Mouse (Mus musculus): ENCODE measurements around the gene Fkbp14. TPM values are rescaled to one million over a fixed set of nuclear protein-coding genes. Genes with fewer than 3 reads are reported as not detected.

The Fkbp14 gene
- polyA plus RNA-seq, 1 experiment from 2014 or later = 33.1 TPM

- 46% methylated on average over 8 of the region's 8 CpGs for WGBS
- Histone ChIP-seq H3K27ac (ENCODE audit: low read length) (no peak overlapping the region), H3K4me2 (replicated peaks; ENCODE audit: low read depth, low read length) (peak overlapping the region; percentile 64), H3K4me3 (ENCODE audit: low read depth, low read length) (peak overlapping the region; percentile 61), H3K4me1 (ENCODE audit: control insufficient read depth, insufficient read depth, low read length) (peaks cover 12% of the 10 kb centered on the region), H3K9ac (replicated peaks; ENCODE audit: low read depth, low read length) (no peak overlapping the region), H3K9me3 (ENCODE audit: control insufficient read depth, low read depth, low read length) (no peaks in the 10 kb centered on the region), H3K27me3 (ENCODE audit: control insufficient read depth, insufficient read depth, low read length) (no peaks in the 10 kb centered on the region), H3K36me3 (ENCODE audit: control insufficient read depth, insufficient read depth, low read length) (no peaks in the 10 kb centered on the region)
- no peak for ATAC-seq (ENCODE audit: insufficient number of reproducible peaks, insufficient read depth, low FRiP score, low read depth)
These were observed 3.2 kb downstream of the Fkbp14 start for GRCm38 (mm10) chr6:54593766-54594468.

- H3K27ac ChIP-seq (ENCODE audit: low read length) = peak overlapping the region; percentile 40; the same call in 1 of the 2 replicates
- peak overlapping the region; percentile 61 for H3K4me3 ChIP-seq (ENCODE audit: low read depth, low read length)
- H3K9me3 ChIP-seq (ENCODE audit: control insufficient read depth, low read depth, low read length) = no peaks in the 10 kb centered on the region
- H3K9ac ChIP-seq (replicated peaks; ENCODE audit: low read depth, low read length) = peak overlapping the region; percentile 54
- H3K36me3 ChIP-seq (ENCODE audit: control insufficient read depth, insufficient read depth, low read length) = no peaks in the 10 kb centered on the region
- peaks cover 12% of the 10 kb centered on the region for H3K4me1 ChIP-seq (ENCODE audit: control insufficient read depth, insufficient read depth, low read length)
- WGBS = under 1% methylated on average over 20 of the region's 20 CpGs
- H3K27me3 ChIP-seq (ENCODE audit: control insufficient read depth, insufficient read depth, low read length) = no peaks in the 10 kb centered on the region
- peak overlapping the region; percentile 64 for H3K4me2 ChIP-seq (replicated peaks; ENCODE audit: low read depth, low read length)
- ATAC-seq (ENCODE audit: insufficient number of reproducible peaks, insufficient read depth, low FRiP score, low read depth) = peak; percentile 88
These were observed 4.1 kb downstream of the Fkbp14 start for GRCm38 (mm10) chr6:54592938-54593535.

GRCm38 (mm10) chr6:54591778-54592177 is 5.3 kb downstream of the Fkbp14 start:
- Histone ChIP-seq H3K4me3 (ENCODE audit: low read depth, low read length) (peak overlapping the region; percentile 17), H3K4me2 (replicated peaks; ENCODE audit: low read depth, low read length) (peak overlapping the region; percentile 45), H3K36me3 (ENCODE audit: control insufficient read depth, insufficient read depth, low read length) (no peaks in the 10 kb centered on the region), H3K4me1 (ENCODE audit: control insufficient read depth, insufficient read depth, low read length) (peaks cover 12% of the 10 kb centered on the region), H3K27ac (ENCODE audit: low read length) (no peak overlapping the region), H3K9ac (replicated peaks; ENCODE audit: low read depth, low read length) (peak overlapping the region; percentile 4; the same call in 1 of the 2 replicates), H3K27me3 (ENCODE audit: control insufficient read depth, insufficient read depth, low read length) (no peaks in the 10 kb centered on the region), H3K9me3 (ENCODE audit: control insufficient read depth, low read depth, low read length) (no peaks in the 10 kb centered on the region)
- no peak for ATAC-seq (ENCODE audit: insufficient number of reproducible peaks, insufficient read depth, low FRiP score, low read depth)
- whole genome bisulfite sequencing = 37% methylated on average over 6 of the region's 6 CpGs

- H3K9ac ChIP-seq (replicated peaks; ENCODE audit: low read depth, low read length) = no peak overlapping the region
- WGBS = 96% methylated on average over 2 of the region's 2 CpGs
- no peaks in the 10 kb centered on the region for H3K27me3 ChIP-seq (ENCODE audit: control insufficient read depth, insufficient read depth, low read length)
- H3K27ac ChIP-seq (ENCODE audit: low read length) = no peak overlapping the region
- H3K9me3 ChIP-seq (ENCODE audit: control insufficient read depth, low read depth, low read length) = no peaks in the 10 kb centered on the region
- no peak overlapping the region for H3K4me3 ChIP-seq (ENCODE audit: low read depth, low read length)
- H3K4me1 ChIP-seq (ENCODE audit: control insufficient read depth, insufficient read depth, low read length) = peaks cover 5% of the 10 kb centered on the region
- no peak overlapping the region for H3K4me2 ChIP-seq (replicated peaks; ENCODE audit: low read depth, low read length)
- H3K36me3 ChIP-seq (ENCODE audit: control insufficient read depth, insufficient read depth, low read length) = no peaks in the 10 kb centered on the region
- no peak for ATAC-seq (ENCODE audit: insufficient number of reproducible peaks, insufficient read depth, low FRiP score, low read depth)
These were observed 6.4 kb downstream of the Fkbp14 start for GRCm38 (mm10) chr6:54590691-54591090.

- peaks cover 5% of the 10 kb centered on the region for H3K4me1 ChIP-seq (ENCODE audit: control insufficient read depth, insufficient read depth, low read length)
- no peak overlapping the region for H3K4me3 ChIP-seq (ENCODE audit: low read depth, low read length)
- H3K27me3 ChIP-seq (ENCODE audit: control insufficient read depth, insufficient read depth, low read length) = no peaks in the 10 kb centered on the region
- no peak overlapping the region for H3K9ac ChIP-seq (replicated peaks; ENCODE audit: low read depth, low read length)
- no peak overlapping the region for H3K4me2 ChIP-seq (replicated peaks; ENCODE audit: low read depth, low read length)
- WGBS = 63% methylated on average over 1 of the region's 1 CpGs
- no peaks in the 10 kb centered on the region for H3K36me3 ChIP-seq (ENCODE audit: control insufficient read depth, insufficient read depth, low read length)
- no peak overlapping the region for H3K27ac ChIP-seq (ENCODE audit: low read length)
- ATAC-seq (ENCODE audit: insufficient number of reproducible peaks, insufficient read depth, low FRiP score, low read depth) = no peak
- no peaks in the 10 kb centered on the region for H3K9me3 ChIP-seq (ENCODE audit: control insufficient read depth, low read depth, low read length)
These were observed 8.9 kb downstream of the Fkbp14 start for GRCm38 (mm10) chr6:54588212-54588611.

- no peak overlapping the region for H3K4me3 ChIP-seq (ENCODE audit: low read depth, low read length)
- 68% methylated on average over 4 of the region's 4 CpGs for WGBS
- no peaks in the 10 kb centered on the region for H3K36me3 ChIP-seq (ENCODE audit: control insufficient read depth, insufficient read depth, low read length)
- H3K9me3 ChIP-seq (ENCODE audit: control insufficient read depth, low read depth, low read length) = no peaks in the 10 kb centered on the region
- no peak overlapping the region for H3K9ac ChIP-seq (replicated peaks; ENCODE audit: low read depth, low read length)
- H3K27ac ChIP-seq (ENCODE audit: low read length) = no peak overlapping the region
- ATAC-seq (ENCODE audit: insufficient number of reproducible peaks, insufficient read depth, low FRiP score, low read depth) = no peak
- peaks cover 5% of the 10 kb centered on the region for H3K4me1 ChIP-seq (ENCODE audit: control insufficient read depth, insufficient read depth, low read length)
- no peaks in the 10 kb centered on the region for H3K27me3 ChIP-seq (ENCODE audit: control insufficient read depth, insufficient read depth, low read length)
- H3K4me2 ChIP-seq (replicated peaks; ENCODE audit: low read depth, low read length) = no peak overlapping the region
These were observed 9.4 kb downstream of the Fkbp14 start for GRCm38 (mm10) chr6:54587683-54588082.

GRCm38 (mm10) chr6:54586911-54587310 is 10.2 kb downstream of the Fkbp14 start:
- 82% methylated on average over 8 of the region's 8 CpGs for WGBS
- Histone ChIP-seq H3K36me3 (ENCODE audit: control insufficient read depth, insufficient read depth, low read length) (no peaks in the 10 kb centered on the region; the same call in 1 of the 2 replicates), H3K27me3 (ENCODE audit: control insufficient read depth, insufficient read depth, low read length) (no peaks in the 10 kb centered on the region), H3K4me3 (ENCODE audit: low read depth, low read length) (no peak overlapping the region), H3K4me2 (replicated peaks; ENCODE audit: low read depth, low read length) (no peak overlapping the region), H3K4me1 (ENCODE audit: control insufficient read depth, insufficient read depth, low read length) (peaks cover 5% of the 10 kb centered on the region), H3K9me3 (ENCODE audit: control insufficient read depth, low read depth, low read length) (no peaks in the 10 kb centered on the region), H3K27ac (ENCODE audit: low read length) (no peak overlapping the region), H3K9ac (replicated peaks; ENCODE audit: low read depth, low read length) (no peak overlapping the region)
- ATAC-seq (ENCODE audit: insufficient number of reproducible peaks, insufficient read depth, low FRiP score, low read depth) = no peak

- H3K4me3 ChIP-seq (ENCODE audit: low read depth, low read length) = no peak overlapping the region
- H3K27me3 ChIP-seq (ENCODE audit: control insufficient read depth, insufficient read depth, low read length) = no peaks in the 10 kb centered on the region
- WGBS = 33% methylated on average over 2 of the region's 2 CpGs
- H3K4me2 ChIP-seq (replicated peaks; ENCODE audit: low read depth, low read length) = no peak overlapping the region
- H3K36me3 ChIP-seq (ENCODE audit: control insufficient read depth, insufficient read depth, low read length) = no peaks in the 10 kb centered on the region; the same call in 1 of the 2 replicates
- no peak for ATAC-seq (ENCODE audit: insufficient number of reproducible peaks, insufficient read depth, low FRiP score, low read depth)
- peaks cover 2% of the 10 kb centered on the region; the same call in 1 of the 2 replicates for H3K4me1 ChIP-seq (ENCODE audit: control insufficient read depth, insufficient read depth, low read length)
- no peak overlapping the region for H3K9ac ChIP-seq (replicated peaks; ENCODE audit: low read depth, low read length)
- no peak overlapping the region for H3K27ac ChIP-seq (ENCODE audit: low read length)
- no peaks in the 10 kb centered on the region for H3K9me3 ChIP-seq (ENCODE audit: control insufficient read depth, low read depth, low read length)
These were observed 10.9 kb downstream of the Fkbp14 start for GRCm38 (mm10) chr6:54586175-54586574.

Measured in stomach, embryonic 14.5 days (tissue).